Mouse (Mus musculus): ENCODE measurements around the gene Recql5. TPM values are rescaled to one million over a fixed set of nuclear protein-coding genes. Genes with fewer than 3 reads are reported as not detected.

Recql5 gene
- polyA plus RNA-seq, 3 experiments from 2014 or later, result 18.2 to 30.3 (median 23.7) TPM

DNA sequence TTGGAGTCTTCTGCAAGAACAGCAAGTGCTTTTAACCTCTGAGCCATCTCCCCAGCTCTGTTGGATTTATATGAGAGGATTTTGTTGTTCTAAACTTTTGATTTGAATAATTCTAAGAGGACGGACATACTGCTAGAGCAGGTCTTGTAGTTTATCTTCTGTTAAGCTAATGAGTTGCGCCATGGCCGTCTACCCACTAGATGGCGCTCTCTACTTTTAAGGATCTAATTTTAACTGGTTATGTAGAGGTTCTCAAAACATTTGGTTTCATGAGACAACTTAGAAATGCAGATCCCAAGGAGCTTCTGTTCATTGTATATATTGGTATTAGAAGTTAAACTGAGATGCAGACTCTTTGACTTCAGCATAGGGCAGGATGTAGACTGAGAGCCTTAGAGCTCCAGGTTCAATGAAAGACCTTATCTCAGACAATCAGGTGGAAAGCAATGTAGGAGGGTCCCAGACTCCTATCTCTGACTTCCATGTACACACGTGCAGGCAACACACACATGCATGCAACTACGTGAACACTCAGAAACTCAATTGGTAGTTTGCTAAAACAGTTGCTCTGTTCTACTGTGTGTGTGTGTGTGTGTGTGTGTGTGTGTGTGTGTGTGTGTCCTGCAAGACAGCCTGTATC lies 6.5 kb upstream of the Recql5 start:
- peak; percentile 38 for ATAC-seq

DNA sequence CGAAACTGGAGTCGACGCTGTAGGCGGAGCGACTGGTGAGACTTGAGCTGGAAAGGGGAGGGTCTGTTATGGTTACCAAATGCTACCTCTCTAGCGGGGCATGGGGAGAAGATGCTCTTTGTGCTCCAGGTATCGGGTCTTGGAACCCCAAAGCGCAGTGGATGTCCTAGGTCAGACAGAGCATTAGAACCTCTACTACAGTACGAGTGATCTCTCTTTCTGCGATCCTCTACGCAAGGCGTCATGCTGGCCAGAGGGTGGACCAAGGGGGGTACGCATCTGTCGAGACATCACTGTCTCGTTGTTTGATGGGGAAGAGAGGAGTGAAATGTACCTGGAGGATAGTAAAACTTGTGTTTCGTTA lies 452 bp upstream of the Recql5 start:
- peak; percentile 4 for ATAC-seq

DNA sequence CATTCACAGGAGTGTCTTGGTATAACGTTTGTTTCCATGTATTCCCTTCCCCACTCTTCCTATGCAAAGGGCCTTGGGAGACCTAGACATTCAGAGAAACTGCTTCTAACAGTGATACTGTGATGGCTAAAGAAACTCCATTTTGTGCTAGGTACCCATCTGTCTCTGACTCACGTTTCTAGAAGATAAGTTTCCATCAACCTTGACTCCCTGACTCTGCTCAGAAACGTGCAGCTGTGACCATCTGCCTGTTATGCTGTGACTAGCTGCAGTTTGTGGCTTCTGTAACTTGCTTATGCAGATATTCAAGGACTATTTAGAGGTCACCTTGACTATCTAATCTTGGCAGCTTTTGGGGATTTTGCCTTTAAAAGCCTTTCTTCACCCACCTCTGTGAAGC lies 2.0 kb downstream of the Recql5 start:
- ATAC-seq, result no peak

DNA sequence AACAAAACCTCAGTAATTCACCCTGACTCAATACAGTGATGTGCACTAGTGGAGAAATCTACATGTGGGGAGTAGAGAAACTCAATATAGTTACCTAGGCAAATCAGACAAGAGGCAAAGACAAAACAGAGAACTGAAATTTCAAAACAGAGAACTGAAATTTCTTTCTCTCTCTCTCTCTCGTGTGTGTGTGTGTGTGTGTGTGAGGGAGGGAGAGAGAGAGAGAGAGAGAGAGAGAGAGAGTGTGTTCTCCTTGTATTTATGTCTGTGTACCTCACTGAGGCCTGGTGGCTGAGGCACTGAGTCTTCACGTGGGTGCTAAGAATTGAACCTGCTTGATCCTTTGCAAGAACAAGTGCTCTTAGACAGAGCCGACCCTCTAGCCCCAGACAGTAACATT lies 3.5 kb downstream of the Recql5 start:
- ATAC-seq, result no peak

DNA sequence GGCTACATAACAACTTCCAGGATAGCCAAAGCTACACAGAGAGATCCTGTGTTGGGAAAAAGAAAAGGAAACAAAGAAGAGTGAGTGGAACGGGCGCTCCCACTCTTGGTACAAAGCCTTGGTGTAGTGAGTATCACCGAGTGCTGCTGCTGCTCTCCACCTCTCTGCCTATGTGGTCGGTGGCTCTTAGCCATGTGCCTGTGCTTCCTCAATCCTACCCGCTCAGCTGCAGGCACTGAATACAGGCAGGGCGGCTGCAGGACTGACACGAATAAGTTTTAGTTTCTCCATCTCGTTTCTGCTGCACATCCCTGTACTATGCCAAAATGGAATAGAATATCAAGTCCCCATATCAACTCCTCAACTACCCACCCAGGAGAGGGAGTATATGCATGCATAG lies 4.2 kb downstream of the Recql5 start:
- ATAC-seq, result no peak

DNA sequence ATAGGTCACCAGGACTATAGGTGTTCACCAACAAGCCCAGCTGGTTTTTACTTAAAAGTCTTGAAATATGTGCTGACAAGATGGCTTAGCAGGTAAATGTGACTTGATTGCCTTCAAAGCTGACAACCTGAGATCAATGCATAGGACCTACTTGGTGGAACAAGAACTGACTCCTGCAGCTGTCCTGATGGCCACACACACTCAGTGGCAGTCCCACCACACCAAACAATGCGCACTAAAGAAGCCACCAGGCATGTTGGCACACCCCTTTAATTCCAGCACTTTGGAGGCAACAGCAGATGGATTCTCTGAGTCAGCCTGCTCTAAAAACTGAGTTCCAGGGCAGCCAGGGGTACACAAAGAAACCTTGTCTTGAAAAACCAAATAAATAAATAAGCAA lies 11.3 kb downstream of the Recql5 start:
- no peak for ATAC-seq

DNA sequence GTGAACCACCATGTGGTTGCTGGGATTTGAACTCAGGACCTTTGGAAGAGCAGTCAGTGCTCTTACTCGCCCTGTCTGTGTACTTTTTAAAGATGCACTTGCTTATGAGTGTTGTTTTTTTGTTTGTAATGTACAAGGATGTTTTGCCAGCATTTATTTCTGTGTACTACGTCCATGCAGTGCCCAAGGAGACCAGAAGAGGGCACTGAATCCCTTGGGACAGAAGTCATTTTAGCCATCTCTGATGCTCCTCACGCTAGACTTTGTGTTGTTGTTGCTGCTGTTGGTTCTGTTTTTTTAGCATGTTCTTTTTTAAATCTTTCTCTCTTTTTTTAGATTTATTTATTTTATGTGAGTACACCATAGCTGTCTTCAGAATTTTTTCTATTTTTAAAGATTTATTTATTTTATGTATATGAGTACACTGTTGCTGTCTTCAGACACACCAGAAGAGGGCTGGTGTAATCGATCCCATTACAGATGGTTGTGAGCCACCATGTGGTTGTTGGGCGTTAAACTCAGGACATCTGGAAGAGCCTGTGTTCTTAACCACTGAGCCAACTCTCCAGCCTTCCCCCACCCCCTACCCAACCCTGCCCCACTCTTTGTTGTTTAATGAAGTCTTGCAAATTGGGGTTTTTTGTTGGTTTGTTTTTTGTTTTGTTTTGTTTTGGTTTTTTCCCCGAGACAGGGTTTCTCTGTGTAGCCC lies 13.0 kb downstream of the Recql5 start:
- ATAC-seq, result no peak

DNA sequence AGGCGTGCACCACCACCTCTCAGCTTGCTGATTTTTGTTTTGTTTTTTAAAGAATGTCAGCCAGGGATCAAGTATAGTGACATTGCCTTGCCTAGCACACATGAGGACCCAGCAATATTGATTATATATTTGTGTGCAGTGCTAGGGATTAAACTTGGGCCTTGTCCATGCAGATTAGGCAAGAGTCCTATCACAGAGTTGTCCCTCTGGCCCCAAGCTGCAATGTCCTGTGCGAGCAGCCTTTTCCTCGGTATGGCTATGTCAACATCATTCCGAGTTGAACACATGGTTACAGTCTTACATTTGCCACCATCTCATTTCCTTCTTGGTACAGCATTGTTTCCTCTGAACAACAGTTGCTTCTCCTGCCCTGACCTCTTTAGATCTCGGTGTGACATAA lies 14.2 kb downstream of the Recql5 start:
- ATAC-seq, result no peak

DNA sequence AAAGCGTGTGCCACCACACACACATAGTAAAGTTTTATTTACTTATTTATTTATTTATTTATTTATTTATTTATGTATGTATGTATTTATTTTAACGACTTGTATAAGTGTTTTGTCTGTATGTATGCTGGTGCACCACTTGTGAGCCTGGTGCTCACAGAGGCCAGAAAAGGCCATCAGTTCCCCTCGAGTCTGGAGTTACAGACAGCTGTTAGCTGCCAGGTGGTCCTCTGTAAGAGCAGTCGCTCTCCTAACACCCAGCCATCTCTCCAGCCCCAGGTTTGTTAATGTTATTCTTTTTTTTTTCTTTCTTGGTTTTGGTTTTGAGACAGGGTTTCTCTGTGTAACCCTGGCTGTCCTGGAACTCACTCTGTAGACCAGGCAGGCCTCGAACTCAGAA lies 14.6 kb downstream of the Recql5 start:
- ATAC-seq, result no peak

DNA sequence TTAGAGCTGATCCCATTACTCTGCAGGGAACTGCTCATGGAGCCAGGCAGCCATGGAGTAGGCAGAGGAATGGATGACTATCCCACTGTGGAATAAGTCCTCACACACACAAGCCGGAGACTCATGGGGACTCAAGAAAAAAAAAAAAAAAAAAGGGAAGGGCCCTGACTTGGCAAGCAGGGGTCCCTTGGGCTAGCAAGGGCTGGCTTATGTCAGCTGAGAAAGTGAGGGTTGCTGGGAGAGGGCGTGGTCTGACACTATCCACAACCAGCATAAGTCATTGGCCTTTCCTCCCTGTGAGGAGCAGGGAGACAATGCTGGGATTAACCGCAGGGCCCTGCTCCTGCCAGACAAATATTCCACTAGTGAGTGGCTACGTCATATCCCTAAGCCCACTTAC lies 16.7 kb downstream of the Recql5 start:
- ATAC-seq, result no peak

DNA sequence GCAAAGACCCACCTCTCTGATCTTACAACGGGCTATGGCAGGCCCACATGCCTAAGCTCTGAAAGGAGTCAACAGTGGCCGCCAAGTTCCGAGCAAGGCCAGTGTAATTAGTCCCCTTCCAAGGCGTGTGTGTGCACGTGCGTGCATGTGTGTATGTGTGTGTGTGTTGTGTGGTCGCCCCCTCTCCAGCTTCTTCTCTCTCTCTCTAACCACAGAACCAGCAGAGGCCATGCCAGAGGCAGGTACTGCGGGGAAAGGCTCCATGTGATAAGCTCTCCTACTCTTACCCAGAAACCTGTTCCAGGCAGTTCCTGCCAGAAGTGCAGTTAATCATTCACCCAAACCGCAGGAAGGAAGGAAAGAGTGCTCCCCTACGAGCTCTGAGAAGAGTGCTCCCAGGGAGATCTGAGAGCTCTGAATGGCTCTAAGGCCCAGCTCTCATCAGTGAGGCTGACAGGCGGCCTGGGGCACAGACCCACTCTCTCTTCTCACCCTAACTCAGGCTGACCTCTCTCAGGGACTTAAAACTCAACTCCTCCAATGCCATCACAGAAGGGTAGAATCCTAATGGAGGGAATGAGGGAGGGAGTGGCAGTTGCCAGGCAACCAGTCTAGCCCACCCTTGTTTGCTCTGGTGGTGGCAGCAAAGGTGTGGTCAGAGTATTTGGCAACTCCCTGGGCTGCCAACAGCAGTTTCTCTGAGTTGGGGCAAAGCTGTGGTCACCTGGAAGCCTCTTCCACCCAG lies 21.5 kb downstream of the Recql5 start, which contains the start of gene Smim6:
Gene Smim6 (plus strand): TSS at position 386 of the 745 bp plus-strand sequence.
- ATAC-seq, result no peak

DNA sequence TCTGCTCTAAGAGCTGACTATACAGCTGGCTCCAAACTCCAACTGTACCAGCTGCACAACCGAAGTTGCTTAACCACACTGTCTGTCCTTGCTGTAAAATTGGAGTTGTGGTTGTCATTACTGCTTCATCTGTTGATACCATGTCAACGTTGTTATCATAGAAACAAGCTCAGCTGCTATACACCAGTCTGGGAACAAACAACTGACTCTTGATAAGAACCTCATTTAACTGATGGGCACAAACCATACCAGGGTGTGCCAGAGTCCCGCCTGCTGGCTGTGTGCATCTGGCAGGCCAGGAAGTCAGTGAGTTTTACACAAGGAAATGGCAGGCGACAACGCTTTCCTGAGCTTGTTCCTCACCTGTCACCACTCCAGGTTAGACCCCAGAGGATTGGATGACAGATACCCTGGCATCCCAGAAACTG lies 22.1 kb downstream of the Recql5 start:
- ATAC-seq, result no peak

DNA sequence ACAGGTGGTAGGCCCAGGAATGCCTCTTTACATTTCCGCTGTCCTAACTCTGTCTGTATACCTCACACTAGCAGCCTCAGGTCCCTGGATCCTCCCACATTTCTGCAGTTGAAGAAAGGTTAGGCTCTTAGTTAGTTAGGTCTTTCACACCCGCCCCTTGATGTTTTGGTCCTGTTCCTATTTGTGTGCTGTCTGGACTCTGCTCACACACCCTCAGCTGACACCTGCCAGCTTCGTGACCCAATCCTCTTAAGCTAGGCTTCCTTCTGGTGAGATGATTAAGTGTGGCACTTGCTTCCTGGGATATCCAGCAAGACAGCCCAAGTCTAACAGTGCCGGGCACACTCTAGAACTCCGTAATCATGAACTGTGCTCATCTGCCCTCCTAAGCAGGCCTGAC lies 26.8 kb downstream of the Recql5 start:
- ATAC-seq, result no peak

DNA sequence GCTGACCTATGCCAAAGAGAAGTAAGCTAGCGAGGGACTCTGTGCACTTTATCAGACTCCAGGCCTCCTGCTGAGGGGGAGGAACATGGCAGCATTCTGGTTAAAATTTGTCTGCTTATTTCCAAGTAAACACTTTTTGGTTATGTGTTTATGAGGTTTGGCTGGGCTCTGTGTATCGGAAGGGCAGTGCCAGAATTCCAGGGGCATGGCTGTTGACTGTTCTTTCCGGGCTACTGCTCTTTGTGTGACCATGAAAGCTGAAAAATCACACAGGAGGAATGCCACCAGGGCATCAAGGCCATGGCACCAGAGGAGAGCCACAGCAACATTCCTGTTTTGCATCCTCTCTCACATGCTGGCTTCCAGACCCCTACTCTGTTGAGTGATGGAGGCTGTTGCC lies 27.2 kb downstream of the Recql5 start:
- no peak for ATAC-seq

DNA sequence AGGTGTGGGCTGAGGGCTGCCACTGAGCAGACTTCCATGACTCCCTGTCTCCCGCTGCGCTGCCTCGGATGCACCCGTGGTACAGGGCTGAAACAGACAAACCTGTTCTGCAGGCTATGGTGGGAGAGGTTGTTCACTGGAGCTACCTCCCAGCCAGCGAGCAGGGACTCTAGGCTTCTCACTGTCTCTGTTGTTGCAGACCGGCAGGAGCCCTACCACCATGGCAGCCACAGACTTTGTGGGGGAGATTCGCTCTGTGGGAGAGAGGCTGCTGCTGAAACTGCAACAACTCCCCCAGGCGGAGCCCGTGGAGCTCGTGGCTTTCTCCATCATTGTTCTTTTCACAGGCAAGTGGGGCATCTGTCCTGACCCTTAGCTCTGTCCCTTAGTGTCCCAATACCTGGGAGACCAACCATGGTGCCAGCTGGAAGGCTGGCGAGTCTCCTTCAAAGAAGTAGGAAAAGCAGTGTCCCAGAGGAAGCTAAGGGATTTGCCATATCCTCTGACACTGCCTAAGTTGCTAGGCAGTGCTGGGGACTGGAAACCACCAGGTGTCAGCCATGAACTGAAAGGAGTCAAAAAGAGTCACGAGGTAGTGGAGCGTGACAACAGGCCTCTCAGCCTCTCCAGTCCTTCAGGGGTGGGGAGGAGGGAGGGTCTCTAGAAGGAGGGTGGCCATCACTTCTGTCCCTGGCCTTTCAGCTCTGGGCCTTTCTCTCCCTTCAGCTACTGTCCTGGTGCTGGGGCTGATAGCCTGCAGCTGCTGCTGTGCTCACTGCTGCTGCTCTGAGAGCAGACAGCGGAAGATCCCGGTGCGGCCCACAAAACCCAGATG lies 28.1 kb downstream of the Recql5 start:
- no peak for ATAC-seq

DNA sequence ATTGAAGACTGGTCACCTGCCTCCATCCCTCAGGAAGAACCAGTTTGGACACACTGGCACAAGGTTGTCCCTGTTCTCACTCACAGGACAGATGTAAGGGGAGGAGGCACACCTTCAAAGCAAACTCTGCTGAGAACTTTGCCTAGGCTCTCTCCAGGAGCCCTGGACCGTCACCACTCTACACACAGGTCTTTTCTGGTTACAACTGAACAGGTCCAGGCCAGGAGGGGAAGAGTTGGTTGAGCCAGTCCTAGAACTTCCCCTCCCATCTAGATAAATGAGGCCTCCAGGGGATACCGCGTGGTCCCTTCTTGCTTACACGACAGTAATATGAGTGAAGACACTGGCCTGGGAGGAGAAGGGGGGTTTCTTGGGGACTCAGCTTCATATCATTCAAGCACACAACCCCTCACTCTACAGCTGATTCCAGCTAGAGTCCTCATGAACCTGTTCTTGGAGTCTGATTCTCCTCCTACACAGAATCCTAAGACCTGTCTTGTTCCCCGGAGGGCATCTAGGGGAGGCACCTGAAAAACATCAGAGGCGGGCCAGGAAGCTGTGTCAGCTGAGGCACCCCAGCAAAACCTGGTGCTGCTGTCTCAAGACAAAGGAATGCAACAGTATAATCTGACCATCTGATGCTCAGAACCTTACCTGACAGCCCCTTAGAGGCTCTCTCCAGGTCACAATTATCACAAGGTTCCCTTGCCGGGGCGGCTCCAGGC lies 28.9 kb downstream of the Recql5 start:
- no peak for ATAC-seq

DNA sequence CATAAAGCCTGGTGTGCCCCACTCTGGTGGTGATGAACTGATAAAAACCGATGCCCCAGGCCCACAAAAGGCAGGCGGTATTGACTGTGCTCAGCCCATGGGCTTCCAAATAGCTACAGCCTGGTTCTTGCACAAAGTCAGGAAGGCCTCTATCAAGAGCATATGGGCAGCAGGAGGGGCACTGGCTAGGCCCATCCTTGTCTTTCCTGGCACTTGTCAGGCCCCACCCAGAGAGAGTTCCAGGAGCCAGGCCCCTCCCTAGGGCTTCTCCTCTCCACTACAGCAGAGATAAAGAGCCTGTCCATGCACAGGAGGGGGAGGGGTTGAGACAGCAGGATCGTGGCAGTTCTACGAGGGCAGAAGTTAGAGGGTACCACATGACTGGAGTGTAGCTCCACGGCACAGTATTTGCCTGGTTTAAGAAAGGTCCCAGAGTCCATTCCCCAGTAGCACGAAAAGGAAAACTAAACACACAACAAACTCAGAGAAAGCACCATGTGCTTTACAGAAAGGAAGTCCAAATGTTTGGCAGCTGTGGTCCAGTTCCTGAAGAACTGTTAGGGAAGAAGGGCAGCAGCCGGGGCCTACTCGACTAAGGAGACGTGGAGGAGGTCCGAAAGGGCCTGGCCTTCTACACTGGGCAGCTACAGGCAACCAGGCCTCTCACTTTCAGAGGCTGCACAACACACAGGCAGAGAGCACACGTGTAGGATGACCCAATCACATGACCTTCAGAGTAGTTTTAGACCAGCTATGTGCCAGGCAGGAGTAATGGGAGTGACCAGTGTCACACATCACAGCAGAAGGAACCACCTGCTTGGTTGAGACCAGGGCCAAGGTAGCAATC lies 29.7 kb downstream of the Recql5 start:
- no peak for ATAC-seq

DNA sequence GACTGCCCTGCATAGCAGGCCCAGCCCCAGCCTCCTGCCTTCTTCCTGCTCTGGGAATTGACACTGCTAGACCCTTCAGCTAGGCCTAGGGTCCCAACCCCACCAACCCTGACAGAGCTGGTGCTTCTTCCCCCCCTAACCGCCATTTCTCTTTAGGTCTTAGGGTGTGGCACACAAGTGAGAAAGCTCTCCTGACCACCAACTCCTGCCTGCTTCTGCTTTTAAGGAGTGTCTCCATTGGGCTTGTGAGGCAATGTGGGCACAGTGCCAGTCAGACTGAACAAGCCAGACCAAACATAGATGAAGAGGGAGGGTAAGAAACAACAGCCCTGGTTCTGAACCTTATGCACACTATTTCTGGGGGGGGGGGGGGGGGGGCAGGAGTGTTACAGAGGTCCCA lies 30.4 kb downstream of the Recql5 start:
- ATAC-seq, result no peak

DNA sequence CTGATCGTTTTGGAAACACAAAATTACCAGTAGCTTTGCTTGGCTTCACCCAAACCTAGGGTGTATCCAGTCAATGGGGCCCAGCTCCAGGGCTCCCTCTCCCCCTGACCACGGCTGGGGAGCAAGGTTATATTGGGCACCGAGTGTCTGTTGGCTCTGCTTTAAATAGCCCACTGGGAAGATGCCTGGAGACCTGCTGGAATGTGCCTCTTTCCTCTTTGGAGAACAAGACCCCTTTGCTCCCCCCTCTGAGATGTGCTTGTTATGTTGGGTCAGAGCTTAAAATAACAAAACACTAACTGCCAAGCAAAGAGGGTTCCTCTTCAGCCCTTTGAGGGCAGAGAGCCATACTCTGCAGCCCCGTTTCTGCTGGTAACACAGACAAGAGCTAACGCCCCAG lies 31.1 kb downstream of the Recql5 start:
- ATAC-seq, result no peak

DNA sequence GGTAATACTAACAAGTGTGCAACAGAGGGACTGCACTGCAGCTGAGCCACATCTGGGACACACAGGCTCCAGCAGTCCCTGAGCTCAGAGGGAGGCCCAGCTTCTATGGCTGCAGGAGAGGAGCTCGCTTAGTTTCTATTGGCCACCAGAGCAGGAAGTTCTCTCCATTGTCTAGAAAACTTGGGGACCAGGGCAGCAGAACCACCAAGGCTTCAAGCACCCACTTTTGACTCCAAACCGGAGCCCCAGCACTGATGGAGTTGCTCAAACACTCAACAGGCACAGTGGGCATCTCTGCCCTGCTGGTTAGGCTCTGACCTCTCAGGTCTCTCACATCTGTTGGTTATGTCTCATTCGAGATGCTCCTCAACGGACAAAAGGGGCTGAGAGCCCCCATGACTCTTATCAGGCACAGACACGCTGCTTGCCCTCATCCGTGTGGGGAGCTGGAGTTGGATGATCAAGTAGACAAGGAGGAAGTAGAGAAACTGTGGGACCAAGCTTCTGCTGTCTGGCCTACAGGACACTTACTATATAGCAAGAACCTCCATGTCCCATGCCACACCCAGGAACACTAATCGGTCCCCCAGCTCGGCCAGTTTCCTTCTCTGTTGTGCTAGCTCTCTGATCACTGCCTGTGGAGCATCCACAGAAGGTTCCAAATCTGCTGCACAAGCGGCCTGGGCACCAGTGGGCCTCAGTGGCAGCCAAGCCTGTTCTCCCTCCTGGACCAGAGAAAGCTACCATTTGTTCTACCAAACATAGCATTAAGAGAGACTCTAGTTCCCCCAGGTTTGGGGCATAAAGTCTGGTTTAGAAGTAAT lies 31.7 kb downstream of the Recql5 start:
- ATAC-seq, result no peak
